Mouse (Mus musculus) ovary, postnatal 10 days (tissue): ENCODE results near the gene Tm2d1.
A peak's percentile ranks its signal among the peaks of the same experiment; 100 is the strongest.
"Not testable (repeated sequence)": the region's sequence is repeated elsewhere in the genome, so short reads cannot be mapped to it uniquely, and the experiment has no call there.

Source experiments
- DNase-seq: peaks from one replicate; pipeline ENCODE4 v3.0.0; 2022; ENCODE audit warnings: low spot score

Tm2d1 gene

DNA sequence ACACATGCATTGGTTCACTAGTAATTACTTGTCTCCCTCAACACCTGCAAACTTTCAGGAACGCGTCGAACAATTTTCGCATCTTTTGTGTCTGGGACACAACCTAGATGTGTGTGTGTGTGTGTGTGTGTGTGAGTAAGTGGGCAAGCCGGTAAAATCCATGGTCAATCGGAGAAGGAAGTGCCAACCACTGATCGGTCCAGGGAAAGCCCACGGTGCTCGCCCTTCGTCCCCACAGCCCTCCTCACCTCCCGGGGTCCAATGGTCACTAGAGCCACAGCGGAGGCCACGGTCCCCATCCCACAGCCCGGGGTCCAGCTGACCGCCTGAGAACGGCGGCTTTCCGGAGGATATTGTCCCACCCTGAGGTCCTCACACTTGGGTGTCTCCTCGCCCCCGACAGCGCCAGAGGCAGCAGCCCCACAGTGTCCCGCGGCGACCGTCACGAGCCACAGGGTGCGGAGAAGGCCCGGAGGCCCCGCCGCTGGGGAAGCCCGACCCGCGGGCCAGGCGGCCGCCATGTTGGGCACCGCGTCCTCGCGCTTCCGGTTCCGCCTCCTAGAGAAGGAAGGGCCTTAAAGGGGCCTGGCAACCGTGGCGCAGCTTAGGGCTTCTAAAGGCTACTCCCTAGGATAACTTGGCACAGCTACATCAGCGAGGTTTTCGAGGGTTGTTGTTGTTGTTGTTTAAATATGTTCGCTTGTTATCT, at the start of gene Tm2d1:
Gene Tm2d1, minus strand, starts transcription at position 591 of the 709 bp plus-strand sequence.
- DNase-seq = peak; percentile 74

DNA sequence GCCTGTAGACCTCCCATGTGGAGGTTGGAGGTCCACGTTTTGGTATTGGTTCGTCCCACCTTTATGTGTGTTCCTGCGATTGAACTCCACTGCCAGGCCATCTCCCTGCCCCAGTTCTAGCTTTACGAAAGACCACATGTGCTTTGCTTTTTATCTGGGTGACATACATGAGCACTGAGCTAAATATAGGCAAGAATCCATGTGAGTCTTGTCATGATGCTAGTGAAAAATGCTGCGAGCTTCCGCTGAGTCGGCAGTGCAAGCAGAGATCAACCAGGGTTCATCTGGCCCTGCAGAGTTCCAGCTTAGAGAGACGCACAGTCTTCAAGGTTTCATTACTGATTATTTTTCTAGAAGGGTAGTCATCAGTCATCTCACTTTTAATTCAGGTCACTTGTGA, 45.3 kb upstream of the Tm2d1 start:
- DNase-seq = no peak

DNA sequence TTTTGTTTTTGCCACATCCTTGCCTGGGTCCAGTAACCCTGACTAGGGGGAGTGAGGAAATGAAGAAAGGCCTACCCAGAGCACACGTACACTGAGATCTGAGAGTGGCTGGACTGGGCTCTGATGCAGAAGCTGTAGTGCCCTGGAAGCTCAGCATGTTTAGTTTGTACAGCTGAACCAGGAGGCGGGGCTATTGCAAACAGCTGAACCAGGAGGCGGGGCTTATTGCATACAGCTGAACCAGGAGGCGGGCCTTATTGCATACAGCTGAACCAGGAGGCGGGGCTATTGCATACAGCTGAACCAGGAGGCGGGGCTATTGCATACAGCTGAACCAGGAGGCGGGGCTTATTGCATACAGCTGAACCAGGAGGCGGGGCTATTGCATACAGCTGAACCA, 32.0 kb upstream of the Tm2d1 start:
- not testable (repeated sequence) for DNase-seq

DNA sequence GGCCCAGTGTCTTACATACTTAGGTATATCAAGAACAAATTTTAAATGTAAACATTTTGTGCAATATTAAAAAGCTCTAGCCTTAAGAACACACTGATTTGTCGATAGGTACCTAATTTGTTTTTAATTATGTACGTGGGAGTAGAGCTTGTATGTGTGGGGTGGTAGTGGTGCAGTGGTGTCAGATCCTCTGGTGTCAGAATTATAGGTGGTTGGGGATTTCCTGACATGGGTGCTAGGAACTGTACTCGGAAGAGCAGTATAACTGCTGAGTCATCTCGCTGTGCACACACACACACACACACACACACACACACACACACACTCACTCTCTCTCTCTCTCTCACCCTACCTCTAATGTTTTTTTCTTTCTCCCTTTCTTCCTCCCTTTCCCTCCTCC, 25.3 kb upstream of the Tm2d1 start:
- DNase-seq = no peak

DNA sequence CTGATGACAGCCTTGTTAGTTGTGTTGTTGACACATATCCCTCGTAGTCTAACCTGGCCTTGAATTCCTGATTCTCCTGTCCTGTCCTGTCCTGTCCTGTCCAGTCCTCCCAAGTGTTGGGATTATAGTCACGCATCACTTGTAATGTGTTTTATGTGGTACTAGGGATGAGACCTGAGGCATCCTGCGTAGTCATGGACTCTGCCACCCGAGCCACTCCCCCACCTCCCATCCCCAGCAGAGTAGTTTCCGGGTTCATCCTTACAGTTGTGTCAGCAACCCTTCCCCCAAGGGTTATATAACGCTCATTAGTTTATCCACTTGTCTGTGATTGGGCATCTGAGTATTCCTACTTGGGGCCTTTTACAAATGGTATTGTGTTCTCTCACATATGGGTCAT, 21.3 kb upstream of the Tm2d1 start:
- no peak for DNase-seq

DNA sequence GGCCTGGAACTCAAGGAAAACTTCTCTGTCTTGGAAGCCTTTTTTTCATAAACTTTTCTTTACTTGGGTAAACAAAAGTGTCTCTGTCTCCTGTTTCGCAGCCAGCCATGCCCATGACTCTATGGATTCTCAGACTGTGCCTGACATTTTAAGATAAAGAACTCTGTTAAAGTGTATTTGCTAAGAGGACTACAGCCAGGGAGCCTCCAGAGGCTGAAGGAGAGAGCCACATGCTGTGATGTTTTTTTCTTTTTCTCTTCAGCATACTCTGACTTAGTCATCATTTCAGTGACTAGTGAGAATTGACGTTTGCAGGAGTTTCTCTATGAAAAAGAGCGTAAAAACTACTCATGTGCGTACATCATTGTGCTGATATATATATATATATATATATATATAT, 20.4 kb upstream of the Tm2d1 start:
- DNase-seq = no peak

DNA sequence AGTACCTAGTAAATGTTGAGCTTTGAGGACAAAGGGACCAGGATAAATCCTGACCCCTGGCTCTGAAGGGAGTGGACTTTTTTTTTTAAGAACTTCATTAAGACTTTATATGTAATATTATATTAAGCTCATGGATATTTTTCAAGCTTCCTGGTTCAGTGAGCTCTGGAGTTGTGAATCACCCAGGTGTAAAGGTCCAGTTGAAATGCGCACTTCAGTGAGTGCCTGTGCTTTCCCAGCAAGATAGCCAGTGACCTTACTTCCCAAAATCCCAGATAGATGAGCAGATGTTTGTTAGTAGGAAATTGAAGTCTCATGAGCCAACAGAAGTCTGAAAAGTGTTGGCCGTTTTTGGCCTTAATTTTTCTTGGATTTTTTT, 18.5 kb upstream of the Tm2d1 start:
- DNase-seq = no peak

DNA sequence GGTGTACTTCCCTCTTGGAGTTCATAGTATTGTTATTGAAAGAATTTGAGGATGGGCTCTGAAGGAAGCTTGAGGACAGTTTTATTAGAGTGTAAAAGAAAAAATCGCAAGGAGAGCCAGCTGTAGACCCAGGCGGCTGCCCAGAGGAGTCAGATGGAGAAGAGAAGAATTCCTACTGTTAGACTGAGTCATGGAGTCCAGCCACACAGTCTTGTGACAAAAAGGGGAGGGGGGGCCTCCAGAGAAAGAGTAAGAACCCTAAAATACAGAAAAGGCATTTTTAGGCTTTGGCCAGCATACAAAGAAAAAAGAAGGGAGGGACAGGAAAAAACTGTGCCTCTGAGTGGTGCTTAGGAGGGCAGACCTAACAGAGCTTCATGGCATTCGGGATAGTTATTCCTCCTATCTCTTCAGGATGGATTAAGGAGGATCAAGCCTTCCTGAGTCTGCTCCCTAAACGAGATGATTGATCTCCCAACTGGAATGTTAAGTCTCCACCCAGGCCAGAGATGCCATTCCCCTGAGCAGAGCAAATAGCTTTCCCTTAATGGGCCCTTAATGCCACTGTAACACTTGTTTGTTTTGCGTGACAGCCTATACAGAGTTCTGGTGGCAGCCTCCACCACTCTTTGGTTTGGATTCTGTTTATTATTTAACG, 17.9 kb upstream of the Tm2d1 start:
- DNase-seq = no peak

DNA sequence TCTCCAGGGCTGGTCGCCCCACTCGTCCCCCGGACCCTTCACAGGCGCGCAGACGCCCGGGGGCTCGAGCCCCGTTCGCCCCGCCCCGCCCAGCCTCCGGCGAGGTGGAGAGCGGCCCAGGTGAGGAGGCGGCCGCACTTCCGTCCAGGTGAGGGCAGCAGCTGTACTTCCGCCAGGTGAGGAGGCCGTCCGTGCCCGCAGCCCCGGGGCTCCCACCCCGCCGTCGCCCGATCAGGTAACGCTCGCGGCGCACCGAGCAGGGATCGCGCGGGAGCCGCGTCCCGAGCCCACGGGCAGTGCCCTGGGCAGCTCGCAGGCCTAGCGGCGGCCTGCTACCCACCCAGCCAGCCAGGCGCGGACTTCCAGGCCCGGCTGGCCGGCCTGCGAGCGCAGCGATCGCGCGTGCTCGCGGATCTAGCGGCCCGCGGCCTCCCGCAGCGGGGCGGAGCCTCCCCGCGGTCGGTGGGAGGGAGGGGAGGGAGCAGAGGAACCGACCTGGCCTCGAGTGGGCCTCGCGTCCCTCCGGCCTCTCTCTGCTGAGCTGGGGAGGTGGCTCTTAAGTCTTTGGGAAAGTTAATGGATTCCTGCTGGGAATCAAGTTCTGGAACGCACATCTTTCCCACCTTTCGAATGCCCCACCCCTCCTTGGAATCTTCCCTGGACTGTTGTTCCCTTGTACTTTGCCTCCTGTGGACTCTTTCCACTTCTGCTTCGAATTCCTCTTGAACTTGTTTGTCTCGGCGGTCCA, 12.8 kb upstream of the Tm2d1 start, which contains the start of gene Patj:
Gene Patj, plus strand, starts transcription at position 96 of the 748 bp plus-strand sequence.
- DNase-seq = peak; percentile 42

DNA sequence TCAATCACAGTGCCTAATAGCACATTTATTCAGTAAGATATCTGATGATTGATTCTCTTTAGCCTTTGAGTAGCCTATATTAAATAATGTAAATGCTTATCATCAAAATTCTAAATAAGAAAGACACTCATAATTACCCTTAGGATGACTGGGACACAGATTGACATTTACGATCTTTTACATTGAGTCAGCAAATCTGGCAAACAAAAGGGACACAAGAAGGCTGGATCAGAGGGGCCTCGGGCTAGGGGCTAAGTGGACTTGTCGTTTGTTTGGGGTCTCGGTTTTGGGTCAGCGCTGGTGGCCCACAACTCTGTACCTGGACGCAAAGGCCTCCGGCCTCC, 12.2 kb upstream of the Tm2d1 start:
- DNase-seq = no peak

DNA sequence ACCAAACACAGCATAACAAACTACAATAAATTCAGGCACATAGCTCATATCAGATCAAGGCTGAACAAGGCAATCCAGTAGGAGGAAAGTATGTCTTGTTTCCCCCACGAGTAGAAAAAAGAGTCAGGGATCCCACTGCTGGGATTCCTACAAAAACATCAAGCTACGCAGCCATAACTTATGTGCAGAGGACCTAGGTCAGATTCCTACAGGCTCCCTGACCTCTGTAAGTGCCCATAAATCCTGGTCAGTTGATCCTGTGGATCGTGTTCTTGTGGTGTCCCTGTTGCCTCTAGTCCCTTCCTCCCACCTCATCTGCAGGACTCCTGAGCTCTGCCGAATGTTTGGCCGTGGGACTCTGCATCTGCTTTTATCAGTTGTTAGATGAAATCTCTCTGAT, 1.9 kb upstream of the Tm2d1 start:
- DNase-seq = no peak

DNA sequence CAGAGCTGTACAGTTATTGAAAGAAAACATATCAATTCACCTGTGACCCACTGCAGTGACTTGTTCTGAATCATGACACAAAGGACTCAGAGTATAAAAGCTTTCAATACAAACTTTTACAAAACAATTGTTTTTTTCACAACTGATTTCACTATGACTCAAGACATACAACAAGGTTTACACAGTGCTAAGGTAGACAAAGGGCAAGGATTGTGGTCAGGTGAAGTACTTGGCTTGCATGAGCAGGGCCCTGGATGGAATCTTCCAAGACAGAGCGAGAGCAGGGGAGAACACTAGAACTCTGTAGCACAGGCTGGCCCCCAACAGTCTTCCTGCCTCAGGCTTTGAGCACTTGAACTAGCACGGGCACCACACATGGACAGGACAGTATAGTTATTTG, 6.2 kb downstream of the Tm2d1 start:
- no peak for DNase-seq

DNA sequence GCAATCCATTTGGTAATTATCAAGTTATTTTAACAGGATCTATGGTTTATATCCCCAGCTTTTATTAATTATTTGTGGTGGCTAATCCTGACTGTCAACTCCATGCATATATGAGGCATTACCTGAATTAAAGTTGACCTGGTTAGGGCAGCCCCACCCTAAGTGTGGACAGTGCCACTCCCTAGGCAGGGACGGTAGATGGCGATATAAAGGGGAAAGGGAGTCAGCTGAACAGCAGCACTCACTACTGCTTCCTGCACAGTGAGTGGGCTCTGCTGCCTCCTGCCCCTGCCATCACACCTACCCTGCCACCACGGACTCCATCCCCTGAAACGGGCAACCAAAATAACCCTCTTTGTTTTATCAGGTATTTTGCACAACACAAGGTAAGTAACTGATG, 7.7 kb downstream of the Tm2d1 start:
- DNase-seq = no peak

DNA sequence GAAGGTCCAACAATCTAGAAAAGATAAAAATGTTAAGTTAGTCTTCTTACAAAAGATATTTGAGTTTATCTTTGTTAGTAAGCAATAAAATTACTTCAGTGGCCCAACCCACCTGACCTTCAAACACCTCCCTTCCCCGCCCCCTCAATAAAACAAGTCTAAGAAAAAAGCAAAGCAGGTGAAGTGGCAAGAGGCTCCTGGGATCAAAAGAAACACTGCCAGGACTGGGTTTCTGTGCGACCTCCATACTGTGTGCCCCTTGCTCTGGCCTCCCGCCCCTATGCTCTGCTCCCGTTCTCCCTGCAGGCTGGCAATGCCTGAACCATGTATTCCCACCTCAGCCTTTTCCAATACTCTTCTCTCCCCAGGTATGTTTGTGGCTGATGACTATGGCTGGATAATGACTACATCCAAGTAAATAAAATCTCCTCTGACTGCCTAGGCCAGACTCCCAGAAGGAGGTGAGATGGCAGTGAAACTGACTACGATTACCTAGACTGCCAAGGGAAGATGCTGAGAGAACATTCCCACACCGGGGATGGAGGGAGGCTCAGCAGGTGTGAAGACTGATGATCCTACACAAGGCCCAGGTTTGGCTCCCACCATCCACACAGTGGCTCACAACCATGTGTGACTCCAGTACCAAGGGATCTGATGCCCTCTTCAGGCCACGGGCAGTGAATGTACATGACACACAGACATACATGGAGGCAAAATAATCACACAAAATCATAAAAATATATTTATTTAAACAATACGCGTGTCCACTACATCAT, 24.9 kb downstream of the Tm2d1 start:
- no peak for DNase-seq

DNA sequence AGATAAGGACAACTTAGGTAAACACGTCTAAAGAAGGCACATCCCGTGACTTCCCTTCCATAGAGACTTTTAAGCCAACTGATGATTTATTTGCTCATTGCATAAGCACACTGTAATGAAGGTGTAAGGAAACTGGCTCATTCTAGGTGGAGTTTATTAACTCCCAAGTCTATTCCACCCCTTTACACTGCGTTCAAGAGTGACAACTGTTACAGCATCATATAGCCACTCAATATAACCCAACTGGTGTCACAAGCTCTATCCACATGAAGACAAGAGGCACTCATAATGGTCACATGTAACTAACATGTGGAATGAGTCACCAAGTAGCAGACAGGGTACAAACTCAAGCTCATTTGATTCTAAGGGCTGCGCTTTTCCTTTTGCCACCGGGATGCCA, 34.5 kb downstream of the Tm2d1 start:
- DNase-seq = no peak

DNA sequence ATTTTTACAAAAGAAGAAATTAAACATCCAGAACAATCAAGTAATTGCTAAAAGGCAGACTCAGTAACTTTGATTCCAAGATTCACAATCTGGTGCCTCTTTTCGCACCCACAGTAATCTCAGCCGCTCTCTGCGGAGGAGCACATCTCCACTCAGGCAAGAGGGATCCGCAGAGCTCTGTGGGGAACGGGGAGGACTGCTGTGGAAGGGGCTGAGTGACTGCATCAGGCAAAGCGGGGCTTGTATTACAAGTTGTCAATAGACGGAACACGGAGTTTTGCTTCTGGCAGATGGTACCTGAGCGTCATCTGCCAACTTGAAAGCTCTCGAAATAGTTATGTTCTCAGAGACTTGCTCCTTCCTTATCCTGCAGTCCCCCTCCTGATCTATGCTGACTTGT, 37.3 kb downstream of the Tm2d1 start:
- no peak for DNase-seq

DNA sequence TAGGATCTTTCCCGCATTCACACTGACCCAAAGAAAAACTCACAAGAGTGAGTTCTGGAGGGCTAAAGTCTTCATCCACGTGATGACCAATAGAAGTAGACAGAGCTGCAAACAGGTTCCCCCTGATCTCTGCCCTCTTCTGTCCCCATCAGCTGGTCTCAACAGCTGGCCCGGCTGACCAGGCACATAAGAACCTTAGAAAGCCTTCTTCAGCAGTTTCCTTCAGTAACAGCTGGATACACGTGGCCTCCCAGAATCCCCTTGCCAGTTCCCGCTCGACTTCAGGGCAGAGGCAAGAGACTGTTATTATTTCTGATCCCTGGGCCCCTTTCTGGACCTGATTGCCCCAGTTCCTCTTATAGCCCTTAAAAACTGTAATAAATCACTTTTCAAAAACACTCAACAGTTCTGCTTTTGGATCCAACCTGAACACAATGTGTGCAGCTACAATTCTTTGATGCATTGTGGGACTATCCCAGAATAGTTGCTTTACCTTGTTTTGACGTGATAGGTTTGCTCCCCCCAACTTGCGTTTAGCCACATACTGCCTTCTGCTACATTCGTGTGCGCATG, 43.0 kb downstream of the Tm2d1 start:
- DNase-seq = no peak

DNA sequence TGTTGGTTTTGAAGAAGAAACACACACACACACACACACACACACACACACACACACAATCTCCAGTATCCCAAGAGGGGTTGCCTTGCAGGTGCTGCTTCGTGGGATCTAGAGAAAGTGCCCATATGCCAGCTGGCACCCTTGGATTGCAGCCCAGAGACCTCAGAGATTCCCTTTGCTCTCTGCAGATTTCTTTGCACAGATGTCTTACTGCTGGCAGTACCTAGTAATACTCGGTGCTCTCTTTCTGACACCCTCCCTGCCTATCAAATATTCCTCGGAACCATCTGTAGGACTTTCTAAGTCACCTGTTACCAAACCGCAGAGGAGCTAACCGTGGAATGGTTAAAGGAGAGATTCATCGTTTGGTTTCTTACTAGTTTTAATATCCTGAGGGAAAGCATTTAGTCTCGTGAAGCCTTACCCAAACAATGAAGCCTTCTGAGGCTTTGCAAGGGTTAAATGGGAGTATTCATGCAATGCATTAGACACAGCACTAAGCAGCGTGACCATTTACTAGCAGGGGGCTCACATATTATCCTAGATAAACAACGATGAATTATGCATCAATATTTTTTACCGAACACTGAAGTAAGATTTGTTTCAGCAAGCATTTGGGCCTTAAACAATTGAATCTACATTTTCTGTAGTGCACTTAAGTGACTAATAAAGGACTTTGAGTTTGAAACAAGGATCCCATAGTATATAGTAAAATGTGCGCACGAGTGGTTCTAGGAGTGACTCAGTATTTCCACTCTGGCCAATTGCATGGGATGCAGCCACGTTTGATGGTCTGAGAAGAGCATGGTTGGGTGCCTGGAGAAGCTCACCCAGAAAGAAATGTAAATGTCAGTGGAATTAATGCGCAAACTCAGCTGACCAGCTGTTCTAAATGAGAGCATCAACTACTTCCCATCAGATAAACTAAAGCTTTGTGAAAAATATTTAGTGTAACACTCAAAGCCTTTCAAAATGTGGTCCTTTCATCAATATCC, 44.2 kb downstream of the Tm2d1 start:
- no peak for DNase-seq

DNA sequence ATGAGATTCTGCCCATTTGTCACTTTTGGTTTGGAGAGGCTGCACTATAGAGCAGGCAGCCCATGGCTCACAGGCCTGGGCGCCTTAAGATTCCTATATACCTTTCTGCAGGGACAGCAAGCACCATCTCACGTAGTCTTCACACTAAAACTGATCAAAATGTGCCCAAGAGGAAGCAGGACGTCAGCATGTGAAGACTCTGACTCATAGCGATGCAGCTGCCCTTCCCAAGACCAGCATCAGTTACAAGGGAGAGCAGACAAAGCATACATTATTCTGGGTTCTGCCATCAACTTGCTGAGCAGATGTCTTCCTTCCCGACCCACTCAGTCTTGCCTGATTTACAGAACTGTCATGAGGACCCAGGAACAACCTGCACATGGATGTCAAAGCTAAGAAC, 45.9 kb downstream of the Tm2d1 start:
- no peak for DNase-seq

DNA sequence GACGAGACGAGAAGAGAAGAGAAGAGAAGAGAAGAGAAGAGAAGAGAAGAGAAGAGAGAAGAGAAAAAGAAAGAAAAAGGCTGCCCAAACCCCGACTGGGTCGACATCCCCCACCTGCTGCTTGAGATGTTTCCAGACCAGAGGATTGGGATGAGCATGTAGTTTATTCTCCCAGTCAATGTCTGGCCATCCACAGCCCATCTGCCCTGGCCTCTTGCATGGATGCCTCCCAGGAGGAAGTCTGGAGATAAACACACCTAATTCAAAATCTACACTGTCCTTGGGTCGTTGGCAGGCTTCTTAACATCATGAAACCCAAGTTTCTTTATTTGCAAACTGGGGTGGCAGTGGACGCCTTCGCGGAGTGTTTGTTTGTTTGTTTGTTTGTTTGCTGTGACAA, 47.4 kb downstream of the Tm2d1 start:
- DNase-seq = no peak

DNA sequence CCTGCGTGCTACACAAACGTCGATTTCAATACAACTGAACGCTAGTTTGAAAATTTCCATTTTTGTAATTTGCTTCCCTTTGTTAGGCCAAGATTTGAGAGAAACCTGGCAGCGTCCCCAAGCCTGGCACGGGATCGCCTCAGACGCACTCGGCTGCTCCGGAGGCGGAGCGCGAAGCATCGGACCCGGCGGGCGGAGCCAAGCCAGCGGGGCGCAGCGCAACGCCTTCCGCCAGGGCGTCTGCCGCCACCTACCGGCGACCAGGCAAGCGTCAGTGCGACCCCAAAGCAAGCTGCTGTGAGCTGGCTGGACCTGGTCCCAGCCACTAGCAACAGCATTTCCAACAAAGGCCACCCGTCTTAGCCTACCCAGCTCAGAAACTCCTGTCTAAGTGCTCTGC, 60.9 kb downstream of the Tm2d1 start:
- peak; percentile 90 for DNase-seq
